Mouse (Mus musculus) hematopoietic stem cell, adult 5-6 weeks (primary cell): ENCODE measurements around the gene 4930404N11Rik. TPM values are rescaled to one million over a fixed set of nuclear protein-coding genes. Genes with fewer than 3 reads are reported as not detected.

ENCODE experiments used
- ATAC-seq, 2 experiments: fragments of 125-278 bp in 1 of 2; replicated peaks in 1 of 2; 2 replicates each; pipeline ENCODE4 v1.8.0; 2016 to 2017; ENCODE audit warnings: inconsistent platforms in 2 of 2, mild to moderate bottlenecking in 2 of 2, moderate number of reproducible peaks in 2 of 2, low read depth in 1 of 2, moderate TSS enrichment in 1 of 2; ENCODE audit not compliant: low FRiP score in 2 of 2, poor library complexity in 2 of 2, severe bottlenecking in 2 of 2, insufficient read depth in 1 of 2, low TSS enrichment in 1 of 2
- total RNA-seq: library from RNA; stranded (forward); fragments of 172-1452, 232-1000 nt; gene quantifications from 2 replicates; pipeline ENCODE4 v1.2.3, GENCODE M21; 2017

Gene 4930404N11Rik
- total RNA-seq, 1 experiment from 2014 or later = 1.1 TPM

DNA sequence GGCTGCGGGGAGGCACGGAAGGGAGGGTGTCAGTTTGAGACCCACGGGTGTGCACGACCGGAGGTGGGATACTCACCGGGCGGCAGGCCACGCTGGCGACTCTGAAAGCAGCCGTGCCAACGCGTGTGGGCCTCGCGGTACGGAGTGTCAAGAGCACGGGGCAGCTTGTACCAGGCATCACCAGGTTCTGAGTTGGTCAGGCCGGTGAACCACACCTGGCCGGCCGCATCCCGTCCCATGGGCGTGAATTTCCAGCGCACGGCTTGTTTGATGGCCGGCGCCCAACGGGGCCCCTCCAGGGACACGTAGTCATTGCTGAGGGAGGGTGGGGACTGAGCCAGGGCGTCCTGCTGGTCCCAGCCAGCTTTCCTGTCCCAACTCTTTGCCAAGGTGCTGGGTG, 950 bp downstream of the 4930404N11Rik start:
- ATAC-seq = no peak

DNA sequence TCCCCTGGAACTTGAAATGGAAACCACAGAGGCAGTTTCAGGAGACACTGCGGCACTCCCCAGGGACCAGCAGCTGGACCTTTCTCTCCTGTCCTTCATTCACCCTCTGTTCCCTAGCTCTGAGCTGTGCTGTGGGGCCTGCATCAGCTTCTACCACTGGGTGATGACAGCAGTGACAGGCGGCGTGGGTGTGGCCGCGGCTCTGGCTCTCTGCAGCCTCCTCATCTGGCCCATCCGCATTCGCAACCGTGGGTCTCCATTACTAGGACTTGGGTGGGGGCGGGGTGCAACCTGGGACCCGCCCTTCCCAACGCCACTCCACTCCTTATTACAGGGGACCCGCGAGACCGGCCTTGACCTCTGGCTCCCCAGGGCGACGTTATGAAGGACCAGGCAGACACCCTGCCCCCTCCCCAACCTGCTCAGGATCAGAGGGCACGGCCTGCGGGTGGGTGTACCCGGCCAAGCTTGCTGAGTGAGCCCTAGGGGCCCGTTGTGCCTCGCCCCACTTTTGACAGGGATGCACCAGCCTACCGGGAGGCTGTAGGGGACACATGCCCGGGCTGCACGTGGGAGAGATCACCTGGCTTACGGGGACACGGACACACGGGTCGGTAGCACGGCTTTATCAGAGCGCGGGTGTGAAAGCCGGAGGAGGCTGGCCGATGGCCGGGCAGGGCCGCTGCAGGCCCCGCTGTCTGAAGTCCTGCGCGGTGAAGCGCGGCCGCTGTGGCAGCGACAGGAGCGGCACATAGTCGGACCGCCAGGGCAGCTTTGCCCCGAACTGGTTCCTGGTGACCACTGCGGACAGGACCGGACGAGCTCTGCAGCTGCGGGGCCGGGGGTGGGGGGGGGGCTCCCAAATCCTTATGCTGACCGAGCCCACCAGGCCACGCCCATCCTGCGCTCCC, 1.9 kb downstream of the 4930404N11Rik start:
- ATAC-seq = no peak

DNA sequence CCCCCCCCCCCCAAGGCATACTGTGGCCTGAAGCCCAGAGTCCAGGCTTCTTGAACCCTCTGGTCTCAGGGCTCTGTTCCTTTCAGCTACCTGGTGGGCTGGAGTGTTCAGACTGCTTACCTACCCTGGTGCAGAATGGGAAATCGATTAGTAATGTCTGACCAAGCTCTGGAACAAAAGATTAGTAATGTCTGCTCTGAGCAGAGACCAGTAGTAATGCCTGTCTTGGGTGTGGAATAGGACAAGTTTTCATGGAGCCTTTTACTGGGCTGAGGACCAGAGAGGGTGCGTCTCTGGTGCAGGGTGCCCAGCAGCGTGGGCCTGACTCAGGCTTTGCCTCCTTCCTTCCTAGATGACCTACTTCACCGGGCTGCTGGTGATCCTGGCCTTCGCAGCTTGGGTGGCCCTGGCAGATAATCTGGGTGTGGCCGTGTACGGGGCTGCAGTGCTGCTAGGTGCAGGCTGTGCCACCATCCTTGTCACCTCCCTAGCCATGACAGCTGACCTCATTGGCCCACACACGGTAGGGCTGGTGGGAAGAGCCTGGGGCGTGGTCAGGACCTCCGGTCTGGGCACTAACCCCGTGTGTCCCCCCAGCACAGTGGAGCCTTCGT, 3.2 kb downstream of the 4930404N11Rik start:
- no peak for ATAC-seq

DNA sequence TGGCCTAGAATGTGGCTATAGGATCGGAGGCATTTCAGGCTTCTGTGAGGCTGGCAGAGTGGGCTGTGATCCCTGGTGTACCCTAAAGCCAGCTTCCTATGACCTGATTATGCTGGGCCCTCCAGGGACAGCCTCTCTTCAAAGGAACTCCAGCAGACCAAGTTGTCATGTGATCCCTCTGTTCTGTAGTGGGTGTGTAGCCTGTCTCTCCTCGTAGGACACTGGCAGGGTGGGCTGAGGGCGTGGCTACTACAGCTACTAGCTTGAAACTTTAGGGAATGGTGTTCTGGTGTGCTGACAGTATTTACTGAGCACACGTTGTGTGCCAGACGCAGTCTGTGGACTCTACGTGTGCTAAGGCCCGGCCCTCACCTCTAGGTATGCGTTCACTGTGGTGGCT, 4.9 kb downstream of the 4930404N11Rik start:
- ATAC-seq = no peak

DNA sequence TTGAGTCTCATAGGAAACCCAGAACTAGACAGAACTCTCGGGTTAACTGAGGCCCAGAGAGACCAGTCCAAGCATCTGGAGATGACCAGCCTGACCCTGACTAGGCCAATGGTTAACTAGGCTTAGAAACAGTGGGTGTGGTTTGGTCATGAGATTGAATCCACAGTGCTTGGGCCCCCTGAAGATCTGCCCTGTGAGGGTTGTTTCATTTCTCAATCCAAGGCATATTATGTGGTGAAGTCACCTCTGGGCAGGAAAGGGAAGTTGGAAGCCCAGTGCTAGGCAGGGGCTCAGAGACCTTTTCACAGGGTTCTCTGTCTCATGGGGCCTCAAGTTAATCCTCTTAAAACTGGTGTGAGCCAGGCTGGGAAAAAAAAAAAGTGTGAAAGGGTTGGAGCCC, 6.8 kb downstream of the 4930404N11Rik start:
- ATAC-seq = peak; percentile 30 to 32; a peak in 3 of 4 replicates

DNA sequence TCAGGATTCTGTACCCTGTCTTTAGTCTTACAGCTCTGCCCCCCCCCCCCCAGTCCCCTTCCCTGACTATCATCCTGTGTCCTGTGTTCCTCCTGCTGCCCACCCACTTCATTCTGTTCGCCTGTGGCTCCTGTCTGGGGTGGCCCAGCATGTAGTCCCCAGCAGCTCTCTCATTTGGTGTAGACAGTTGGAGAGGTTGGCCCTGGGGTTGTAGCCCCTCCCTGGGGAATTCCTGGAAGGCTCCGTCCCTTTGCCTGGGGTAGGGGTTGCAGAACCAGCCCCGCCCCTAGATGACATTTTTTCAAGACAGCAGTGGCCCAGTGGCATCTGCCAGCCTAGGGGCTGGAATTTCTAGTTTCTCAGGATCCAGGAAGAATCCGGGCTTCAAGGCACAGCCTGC, 7.4 kb downstream of the 4930404N11Rik start:
- no peak for ATAC-seq

DNA sequence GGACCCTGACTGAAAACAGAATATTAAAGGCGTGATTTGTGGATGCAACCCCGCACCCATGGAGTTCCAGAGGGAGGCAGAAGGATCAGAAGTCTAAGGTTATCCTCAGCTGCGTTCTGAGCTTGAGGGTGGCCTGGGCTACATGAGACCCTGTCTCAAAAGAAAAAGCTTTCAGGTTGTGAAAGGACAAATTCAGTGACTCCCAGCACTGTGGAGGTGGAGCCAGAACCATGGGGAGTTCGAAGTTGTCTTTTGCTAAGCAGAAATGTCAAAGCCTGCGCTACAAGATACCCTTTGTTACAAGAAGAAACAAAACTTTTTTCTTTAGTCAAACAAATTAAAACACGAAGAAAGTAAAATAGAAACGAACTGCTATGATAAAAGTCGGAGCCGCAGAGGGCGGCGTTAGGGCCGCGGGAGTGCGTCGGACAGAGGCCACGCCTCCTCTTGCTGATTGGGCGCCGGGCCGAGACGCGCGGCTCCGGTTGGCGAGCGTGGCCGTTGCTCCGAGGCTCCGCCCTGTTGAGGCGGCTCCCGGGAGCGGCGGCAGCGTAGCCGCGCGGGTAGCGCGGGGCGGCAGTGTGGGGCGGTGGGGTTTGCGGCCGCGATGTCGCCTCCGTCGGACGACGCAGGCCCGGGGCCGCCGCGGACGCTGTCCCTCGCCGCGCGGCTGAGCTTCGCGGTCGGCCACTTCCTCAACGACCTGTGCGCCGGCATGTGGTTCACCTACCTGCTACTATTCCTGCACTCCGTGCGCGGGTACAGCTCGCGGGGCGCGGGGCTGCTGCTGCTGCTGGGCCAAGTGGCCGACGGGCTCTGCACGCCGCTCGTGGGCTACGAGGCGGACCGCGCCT, 8.4 kb downstream of the 4930404N11Rik start, which contains the start of gene Mfsd12:
Mfsd12 (plus strand) TSS at position 501 of the 854 bp plus-strand sequence.
- ATAC-seq = peak; percentile 60 to 83

DNA sequence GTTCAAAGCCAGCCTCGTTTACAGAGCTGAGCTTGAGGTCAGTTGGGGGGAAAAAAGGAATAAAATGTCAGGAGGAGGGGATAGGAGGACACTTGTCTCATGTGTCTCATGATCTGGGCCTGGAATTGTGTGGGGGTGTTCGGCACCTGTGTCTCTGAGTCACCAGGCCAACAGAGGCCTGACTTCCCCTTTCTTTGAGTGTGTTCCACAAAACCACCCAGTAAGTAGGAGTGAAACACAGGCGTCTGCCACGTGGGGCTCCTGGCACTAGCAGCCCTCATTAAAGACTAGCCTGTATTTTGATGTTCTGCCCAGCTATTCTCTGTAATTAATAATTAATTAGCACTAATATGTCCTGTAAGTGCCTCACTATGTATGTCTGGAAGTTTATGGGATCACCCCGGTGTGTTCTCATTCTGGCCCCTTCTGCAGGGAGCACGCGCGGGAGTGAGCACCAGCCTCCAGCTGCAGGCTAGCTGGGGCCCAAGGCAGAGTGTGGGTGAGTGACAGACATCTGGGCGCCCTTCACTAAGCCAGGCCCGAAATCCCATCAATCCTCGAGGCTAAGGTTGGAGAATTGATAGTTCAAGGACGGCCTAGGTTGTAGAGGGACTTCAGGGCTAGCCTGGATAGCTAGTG, 9.1 kb downstream of the 4930404N11Rik start:
- ATAC-seq = peak; percentile 66 to 72

DNA sequence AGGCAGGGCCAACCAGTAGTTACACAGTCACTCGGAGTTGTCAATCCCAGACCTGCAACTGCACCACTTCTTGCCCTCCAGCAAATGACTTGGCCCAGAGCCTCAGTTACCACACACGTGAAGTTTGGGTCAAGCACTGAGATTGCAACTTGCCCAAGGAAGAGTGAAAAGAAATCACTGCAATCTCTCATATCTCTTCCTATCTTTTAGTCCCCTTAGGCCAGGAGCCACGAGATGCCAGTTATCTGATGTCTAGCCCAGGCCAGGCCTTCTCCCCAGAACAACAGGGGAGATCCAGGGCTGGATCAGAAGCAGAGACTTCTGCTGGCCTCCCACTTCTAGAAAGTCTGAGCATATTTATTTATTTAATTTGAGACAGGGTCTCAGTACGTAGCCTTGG, 10.1 kb downstream of the 4930404N11Rik start:
- ATAC-seq = no peak

DNA sequence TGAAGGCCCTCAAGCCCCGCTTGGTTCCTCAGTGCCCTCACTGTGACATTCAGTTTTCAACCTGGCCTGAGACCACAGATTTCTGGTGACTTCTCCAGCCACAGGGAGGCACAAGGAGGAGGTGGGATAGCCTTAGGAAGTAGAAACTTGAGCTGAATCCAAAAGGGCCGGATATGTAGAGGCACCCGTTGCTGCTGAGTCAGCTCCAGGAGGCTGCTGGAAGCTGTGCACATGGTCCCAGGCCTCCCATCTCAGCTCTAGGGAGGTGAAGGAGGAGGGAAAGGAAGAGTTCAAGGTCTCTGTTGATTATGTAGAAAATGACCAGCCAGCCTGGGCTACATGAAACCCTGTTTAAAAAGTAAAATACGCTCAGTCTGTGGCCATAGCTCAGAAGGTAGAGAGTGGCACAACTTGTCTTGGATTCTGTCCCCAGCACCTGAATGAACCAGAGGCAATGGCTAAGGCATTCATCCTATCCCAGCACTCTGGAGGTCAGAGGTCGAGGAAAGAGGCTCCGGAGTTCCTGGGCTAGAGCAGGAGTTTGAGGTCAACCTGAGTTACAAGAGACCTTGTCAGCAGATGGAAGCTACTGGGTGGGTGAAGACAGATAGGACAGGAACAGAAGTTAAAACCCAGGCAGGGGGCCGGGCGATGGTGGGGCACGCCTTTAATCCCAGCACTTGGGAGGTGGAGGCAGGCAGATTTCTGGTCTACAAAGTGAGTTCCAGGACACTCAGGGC, 10.7 kb downstream of the 4930404N11Rik start:
- ATAC-seq = no peak

DNA sequence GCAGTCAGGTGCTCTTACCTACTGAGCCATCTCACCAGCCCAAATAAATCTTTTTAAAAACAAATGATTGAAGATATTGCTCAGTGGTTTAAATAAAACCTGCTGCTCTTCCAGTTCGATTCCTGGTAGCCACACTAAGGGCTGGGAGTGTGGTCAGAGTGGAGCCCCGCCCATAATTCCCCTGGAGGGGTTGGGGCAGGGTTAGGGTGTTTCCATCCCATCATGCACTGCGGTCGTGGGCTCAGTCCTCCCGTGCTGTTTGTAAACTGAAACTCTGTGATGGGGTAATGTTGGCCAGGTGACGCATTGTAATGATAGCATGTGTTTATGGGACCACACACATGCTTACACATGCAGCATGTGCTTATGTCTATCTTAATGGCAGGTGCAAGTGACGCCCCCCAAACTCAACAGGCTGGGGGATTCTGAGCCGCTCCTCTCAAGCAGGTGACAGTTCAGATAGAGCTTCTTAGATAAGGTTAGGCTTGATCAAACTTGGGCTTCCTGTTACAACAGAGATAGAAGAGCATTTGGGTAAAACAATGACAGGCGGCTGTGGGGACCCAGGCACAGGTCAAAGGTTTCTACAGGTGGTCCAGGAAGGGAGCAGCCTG, 13.8 kb downstream of the 4930404N11Rik start:
- no peak for ATAC-seq

DNA sequence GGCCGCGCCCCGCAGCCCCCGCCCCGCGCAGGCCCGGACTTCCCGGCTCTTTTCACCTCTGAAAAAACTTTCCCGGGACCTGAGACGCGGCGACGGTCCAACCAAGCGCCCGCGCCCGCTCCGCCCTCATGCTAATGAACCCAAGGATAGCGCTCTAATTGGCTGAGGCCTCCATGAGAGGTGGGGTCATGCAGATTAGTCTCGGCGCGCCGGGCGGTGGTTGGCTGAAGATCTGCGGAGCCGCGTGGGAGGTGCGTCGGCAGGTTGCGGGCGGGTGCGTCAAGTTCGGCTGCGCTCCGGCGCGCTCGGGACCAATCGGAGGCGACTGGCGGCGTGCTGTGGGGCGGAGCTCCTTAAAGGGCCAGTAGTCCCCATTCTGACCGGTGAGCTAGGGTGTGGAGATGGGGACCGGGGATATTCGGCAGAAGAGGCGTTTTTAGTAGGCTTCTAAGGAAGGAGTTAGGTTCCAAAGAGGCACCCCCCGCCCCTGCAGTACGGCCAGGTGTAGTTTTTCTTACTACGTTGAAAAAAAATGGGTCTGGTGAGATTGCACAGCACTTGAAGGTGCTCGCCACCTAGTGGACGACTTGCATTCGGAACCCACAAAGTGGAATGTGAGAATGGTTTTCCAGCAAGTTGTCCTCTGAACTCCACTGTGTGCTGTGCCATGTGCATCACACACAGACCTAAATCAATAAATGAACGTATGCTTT, 15.1 kb downstream of the 4930404N11Rik start, which contains the start of gene Hmg20b:
Hmg20b (minus strand) TSS at position 130 of the 713 bp plus-strand sequence.
- ATAC-seq = peak; percentile 92 to 94

DNA sequence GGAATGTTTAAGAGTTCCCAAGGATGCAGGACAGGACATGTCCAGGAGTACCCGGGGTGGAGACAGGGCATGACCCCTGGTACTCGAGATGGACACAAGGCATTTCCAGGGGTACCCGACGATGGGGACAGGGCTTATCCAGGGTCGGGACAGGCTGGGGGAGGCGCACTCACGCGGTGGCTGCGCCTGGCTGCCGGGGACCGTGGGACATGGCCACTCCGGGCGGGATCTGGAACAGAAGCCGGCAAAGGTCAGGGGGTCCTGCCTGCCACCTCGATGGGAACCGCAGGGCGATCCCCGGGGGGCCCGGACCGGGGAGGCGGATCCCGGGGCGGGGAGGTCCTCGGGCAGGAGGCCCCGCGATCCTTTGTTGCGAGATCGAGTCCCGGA, 15.7 kb downstream of the 4930404N11Rik start:
- ATAC-seq = no peak

DNA sequence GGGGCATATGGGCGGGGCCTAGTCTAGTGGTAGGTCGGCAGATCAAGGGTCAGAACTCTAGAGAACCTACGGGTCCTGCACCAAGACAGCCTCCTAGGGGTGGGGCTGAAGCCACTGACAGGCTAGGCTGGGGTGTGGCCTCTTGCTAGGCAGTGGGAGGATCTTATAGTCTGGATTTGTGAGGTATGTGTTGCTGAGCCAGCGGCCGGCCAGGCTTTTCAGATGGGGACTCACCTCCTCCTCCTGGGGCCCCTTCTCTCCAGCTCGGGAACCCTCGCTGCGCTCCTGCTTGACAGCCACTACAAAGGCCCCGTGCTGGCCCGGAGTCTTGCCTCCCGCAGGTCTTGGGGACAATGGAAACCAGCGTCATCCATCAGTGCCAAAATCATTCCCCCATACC, 16.5 kb downstream of the 4930404N11Rik start:
- peak; percentile 15 to 24; a peak in 1 of 4 replicates for ATAC-seq

DNA sequence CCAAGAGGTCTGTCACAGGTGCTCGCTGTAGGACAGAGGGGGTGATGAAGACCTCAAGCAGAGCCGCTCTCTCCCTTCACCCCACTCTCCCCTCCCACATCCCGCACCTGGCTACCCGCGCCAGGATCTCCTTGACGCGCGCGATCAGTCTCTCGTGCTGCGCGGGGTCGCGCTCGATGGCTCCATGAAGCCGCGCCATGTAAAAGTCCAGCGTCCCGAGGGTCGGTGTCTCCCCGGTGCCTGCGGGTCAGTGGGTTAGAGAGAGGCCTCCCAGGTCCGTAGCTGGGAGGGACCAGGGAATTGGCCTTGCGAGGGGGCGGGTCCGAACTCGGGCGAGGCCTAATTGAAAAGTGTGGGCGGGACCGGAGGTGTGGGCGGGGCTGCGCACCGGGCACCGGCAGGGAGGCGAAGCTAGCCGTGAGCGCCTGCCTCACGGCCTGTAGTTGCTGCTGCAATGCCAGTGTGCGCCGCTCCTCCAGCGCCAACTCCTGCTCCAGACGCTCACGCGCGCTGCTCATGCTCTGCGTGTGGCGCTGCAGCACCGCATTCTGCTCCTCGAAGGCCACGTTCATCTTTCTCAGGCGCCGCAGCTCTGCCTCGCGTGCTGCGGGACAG, 19.1 kb downstream of the 4930404N11Rik start:
- ATAC-seq = peak; percentile 51 to 58
